Comparison of ENCODE assay signal across 8 mouse cellular contexts in the genomic region with DNA sequence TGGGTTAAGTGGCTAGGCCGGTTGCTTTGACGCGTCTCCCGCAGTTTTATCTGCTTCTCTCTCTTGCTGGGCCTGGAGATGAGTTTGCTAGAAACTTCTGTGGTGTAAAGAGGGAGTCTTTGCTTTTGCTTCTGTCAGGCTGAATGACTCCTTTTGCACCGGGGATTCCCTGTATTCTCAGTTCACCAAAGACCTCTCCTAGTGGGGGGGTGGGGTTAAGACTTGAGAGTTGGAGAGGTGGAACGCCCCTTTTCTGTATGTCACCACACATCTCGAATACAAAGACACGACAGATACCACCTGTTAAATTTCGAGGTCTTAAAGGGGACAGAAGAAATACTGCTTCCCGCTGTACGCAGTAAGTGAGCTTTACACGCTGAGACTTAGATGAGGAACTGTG. TPM values are rescaled to one million over a fixed set of nuclear protein-coding genes. Genes with fewer than 3 reads are reported as not detected.
DNase-seq lines count a peak whose midpoint lies in the region; ATAC-seq and TF ChIP-seq lines count a peak whose summit lies in the region.

A gene (minus strand): TSS at position 190 of the 400 bp plus-strand sequence.

- H3K4me2 ChIP-seq in intestine, embryonic 14.5 days (ENCODE audit: low read length) = peak within 1 kb of the TSS; percentile 65

- 0 out of 2 replicates have a peak, but pooled peaks have one; percentile 2 for ATAC-seq in intestine, embryonic 14.5 days (replicated peaks; ENCODE audit: low FRiP score, low TSS enrichment, low read depth)
- peak; percentile 42 for ATAC-seq in megakaryocyte progenitor cell, adult 5-6 weeks (replicated peaks; ENCODE audit: poor library complexity)

- no peak within 1 kb of the TSS for H3K27ac ChIP-seq in testis, adult 2 months (ENCODE audit: control insufficient read depth, insufficient read depth, low read depth, low read length)
- peak within 1 kb of the TSS; percentile 79 for H3K27ac ChIP-seq in intestine, embryonic 14.5 days (ENCODE audit: low read depth)

- peaks cover 17% of the 10 kb centered on the region for H3K4me1 ChIP-seq in testis, adult 2 months (ENCODE audit: control insufficient read depth, insufficient read depth, low read length)
- H3K4me1 ChIP-seq in intestine, embryonic 14.5 days (replicated peaks; ENCODE audit: control insufficient read depth, insufficient read depth, low read length) = peaks cover 11% of the 10 kb centered on the region

- no peak for DNase-seq in testis, postnatal 14 days (ENCODE audit: low spot score)
- DNase-seq in adrenal gland, postnatal 25 days = no peak
- no peak for DNase-seq in gastrocnemius, postnatal 10 days
- no peak for DNase-seq in intestine, embryonic 14.5 days (ENCODE audit: low spot score)
- no peak for DNase-seq in cerebellum, adult 9-10 months
- DNase-seq in frontal cortex, postnatal 36 days (ENCODE audit: low spot score in 2 of 2) = no peak

- no peaks in the 10 kb centered on the region for H3K27me3 ChIP-seq in testis, adult 2 months (ENCODE audit: control insufficient read depth, insufficient read depth, low read length)
- no peaks in the 10 kb centered on the region for H3K27me3 ChIP-seq in intestine, embryonic 14.5 days (replicated peaks; ENCODE audit: control insufficient read depth, insufficient read depth, low read length)

- H3K4me3 ChIP-seq in testis, adult 2 months (ENCODE audit: control insufficient read depth, low read depth, low read length) = peak within 1 kb of the TSS; percentile 81
- peak within 1 kb of the TSS; percentile 92 for H3K4me3 ChIP-seq in intestine, embryonic 14.5 days (ENCODE audit: low read depth, low read length)

- TF ChIP-seq POLR2A in testis, adult 2 months (IDR thresholded peaks at IDR 0.05; ENCODE audit: control insufficient read depth, low read depth, low read length) = no peak

- H3K9me3 ChIP-seq in intestine, embryonic 14.5 days (ENCODE audit: control insufficient read depth, low read length) = no peaks in the 10 kb centered on the region

- H3K9ac ChIP-seq in intestine, embryonic 14.5 days (ENCODE audit: low read length) = peak within 1 kb of the TSS; percentile 69

- H3K36me3 ChIP-seq in testis, adult 2 months (ENCODE audit: control insufficient read depth, insufficient read depth, low read length) = no peaks in the 10 kb centered on the region
- no peaks in the 10 kb centered on the region for H3K36me3 ChIP-seq in intestine, embryonic 14.5 days (ENCODE audit: control insufficient read depth, insufficient read depth, low read length)

- TF ChIP-seq CTCF in testis, adult 2 months (IDR thresholded peaks at IDR 0.05; ENCODE audit: control insufficient read depth, insufficient read depth, insufficient replicate concordance, low read depth, low read length) = no peak

- 5% methylated on average over 12 of the region's 12 CpGs for WGBS in intestine, embryonic 14.5 days

RNA-seq across cellular contexts. Expression of the gene that starts here (rescaled TPM):
- polyA plus RNA-seq in testis, adult 2 months (2012; rRNA removed) = 5.4 and 6.4 TPM in 2 replicates
- total RNA-seq in adrenal gland, postnatal 25 days (2021) = 51.6 TPM in 2 replicates
- 10 to 100 TPM; 55.0 to 58.2 TPM for total RNA-seq in gastrocnemius, postnatal 10 days (2021)
- polyA plus RNA-seq in intestine, embryonic 14.5 days (2014; fragmentation: Nextera tagmentation; extraction: Ambion mirVana) = 25.2 and 29.3 TPM in 2 replicates
- 3.9 and 5.0 TPM in 2 replicates for total RNA-seq in megakaryocyte progenitor cell, adult 5-6 weeks (2015)
- 2.0 and 5.5 TPM in 2 replicates for total RNA-seq in megakaryocyte progenitor cell, adult 5-6 weeks (2017)
